Mouse (Mus musculus) hindbrain, embryonic 15.5 days (tissue): Measurements from ENCODE around the gene Tmf1. TPM values are rescaled to one million over a fixed set of nuclear protein-coding genes. Genes with fewer than 3 reads are reported as not detected.

ENCODE experiments used
- ATAC-seq: fragments of 200-750 bp; cut with Nextera tagmentation; 2 replicates; pipeline ENCODE4 v1.8.0; 2017; ENCODE audit warnings: low read depth, moderate number of reproducible peaks, moderate TSS enrichment; ENCODE audit not compliant: low FRiP score
- H3K27ac ChIP-seq: fragments of 300-500 bp; sonication (generic); replicated peaks from 2 replicates; pipeline ENCODE4 v1.5.1; 2015; ENCODE audit warnings: mild to moderate bottlenecking, inconsistent platforms
- H3K27me3 ChIP-seq: fragments of 300-500 bp; sonication (generic); 2 replicates; pipeline ENCODE4 v1.6.1; 2015; ENCODE audit warnings: control low read depth, inconsistent platforms
- H3K36me3 ChIP-seq: fragments of 300-500 bp; sonication (generic); 2 replicates; pipeline ENCODE4 v1.6.1; 2015; ENCODE audit warnings: control low read depth, inconsistent platforms
- H3K4me1 ChIP-seq: fragments of 300-500 bp; sonication (generic); replicated peaks from 2 replicates; pipeline ENCODE4 v1.6.1; 2015; ENCODE audit warnings: control low read depth, inconsistent platforms
- H3K4me2 ChIP-seq: fragments of 300-500 bp; sonication (generic); 2 replicates; pipeline ENCODE4 v1.6.1; 2015; ENCODE audit warnings: moderate library complexity, mild to moderate bottlenecking, inconsistent platforms
- H3K4me3 ChIP-seq: fragments of 300-500 bp; sonication (generic); 2 replicates; pipeline ENCODE4 v1.5.1; 2015; ENCODE audit warnings: mild to moderate bottlenecking, inconsistent platforms
- H3K9ac ChIP-seq: fragments of 300-500 bp; sonication (generic); 2 replicates; pipeline ENCODE4 v1.6.1; 2015; ENCODE audit warnings: inconsistent platforms
- H3K9me3 ChIP-seq: fragments of 300-500 bp; sonication (generic); 2 replicates; pipeline ENCODE4 v1.6.1; 2016; ENCODE audit warnings: control low read depth, inconsistent platforms
- WGBS: fragments of 180-500 bp; shearing (Covaris S2); methylation state at CpG from one replicate; pipeline ENCODE4 v1.1.7; 2015; 5-methylcytosine and 5-hydroxymethylcytosine counted together
- polyA plus RNA-seq: library from polyadenylated mRNA; unstranded; fragments of >200 nt; fragmentation: Nextera tagmentation; extraction: Ambion mirVana; gene quantifications from 2 replicates; pipeline ENCODE4 v1.2.1, GENCODE M21; 2015

Gene Tmf1
- 33.0 and 37.2 TPM in 2 replicates for polyA plus RNA-seq

GRCm38 (mm10) chr6:97178491-97179366 is at the start of gene Tmf1:
Gene Tmf1 (minus strand): TSS chr6:97179122.
- Histone ChIP-seq H3K27me3 (no peaks in the 10 kb centered on the region), H3K4me3 (peak within 1 kb of the TSS; percentile 99), H3K27ac (peak within 1 kb of the TSS; percentile 87), H3K4me1 (peaks cover 23% of the 10 kb centered on the region), H3K9ac (peak within 1 kb of the TSS; percentile 95), H3K4me2 (peak within 1 kb of the TSS; percentile 80), H3K36me3 (peaks cover 4% of the 10 kb centered on the region; the same call in 1 of the 2 replicates), H3K9me3 (no peaks in the 10 kb centered on the region)
- WGBS: under 1% methylated on average over 80 of the region's 80 CpGs
- peak; percentile 98 for ATAC-seq

DNA sequence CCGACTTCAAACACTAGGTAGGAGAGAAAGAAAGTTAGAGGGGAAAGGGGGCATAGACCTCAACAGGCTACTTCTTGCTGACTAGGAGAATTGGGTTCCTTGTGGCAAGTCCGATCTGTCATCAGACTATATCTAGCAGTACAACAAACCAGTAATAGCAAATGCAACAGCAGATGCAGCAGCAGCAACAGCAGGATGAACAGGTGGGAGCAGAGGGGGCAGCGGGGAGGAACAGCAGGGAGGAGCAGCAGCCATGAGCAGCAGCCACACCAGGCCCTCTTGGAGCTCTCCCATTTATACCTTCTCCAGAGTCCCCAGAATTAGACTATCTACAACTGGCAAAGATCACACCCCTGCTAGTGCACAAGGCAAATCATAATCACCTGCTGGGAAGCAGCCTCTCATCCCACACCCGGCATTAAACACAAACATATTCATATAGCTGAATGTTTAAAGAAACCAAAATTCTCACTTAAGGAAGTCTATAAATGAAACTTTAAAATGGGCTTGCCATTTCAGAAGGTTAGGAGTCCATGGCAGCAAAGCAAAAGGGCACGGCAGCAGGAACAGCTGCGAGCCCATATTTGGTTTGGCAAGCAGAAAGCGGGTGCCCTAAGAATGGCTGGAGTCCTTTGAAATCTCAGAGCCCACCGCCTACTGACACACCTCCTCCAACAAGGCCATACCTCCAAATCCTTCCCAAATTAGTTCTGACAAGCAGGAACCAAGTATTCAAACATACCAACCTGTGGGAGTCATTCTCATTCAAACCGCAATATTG is 48.3 kb upstream of the Tmf1 start:
- no peak overlapping the region for H3K4me2 ChIP-seq
- H3K9me3 ChIP-seq: no peaks in the 10 kb centered on the region
- no peak overlapping the region for H3K9ac ChIP-seq
- no peak overlapping the region for H3K27ac ChIP-seq
- H3K36me3 ChIP-seq: peaks cover 29% of the 10 kb centered on the region
- no peak overlapping the region for H3K4me3 ChIP-seq
- no peaks in the 10 kb centered on the region for H3K27me3 ChIP-seq
- H3K4me1 ChIP-seq: 0 out of 2 replicates have a peak, but pooled peaks cover 4% of the 10 kb centered on the region
- 95% methylated on average over 9 of the region's 9 CpGs for WGBS
- no peak for ATAC-seq

- no peak overlapping the region for H3K9ac ChIP-seq
- H3K9me3 ChIP-seq: no peaks in the 10 kb centered on the region
- 14% methylated on average over 1 of the region's 1 CpGs for WGBS
- no peak overlapping the region for H3K4me2 ChIP-seq
- H3K4me1 ChIP-seq: peaks cover 13% of the 10 kb centered on the region
- H3K27me3 ChIP-seq: no peaks in the 10 kb centered on the region
- no peak overlapping the region for H3K4me3 ChIP-seq
- peak overlapping the region; percentile 23; the same call in 1 of the 2 replicates for H3K27ac ChIP-seq
- peak; percentile 30; the same call in 1 of the 2 replicates for ATAC-seq
- H3K36me3 ChIP-seq: peaks cover 19% of the 10 kb centered on the region; the same call in 1 of the 2 replicates
Observed at GRCm38 (mm10) chr6:97226083-97226491, 47.2 kb upstream of the Tmf1 start.

GRCm38 (mm10) chr6:97224505-97224904 is 45.6 kb upstream of the Tmf1 start:
- Histone ChIP-seq H3K27ac (no peak overlapping the region), H3K4me3 (no peak overlapping the region), H3K9me3 (no peaks in the 10 kb centered on the region), H3K27me3 (no peaks in the 10 kb centered on the region), H3K4me1 (peaks cover 15% of the 10 kb centered on the region), H3K36me3 (0 out of 2 replicates have a peak, but pooled peaks cover 11% of the 10 kb centered on the region), H3K9ac (no peak overlapping the region), H3K4me2 (no peak overlapping the region)
- WGBS: 96% methylated on average over 8 of the region's 8 CpGs
- no peak for ATAC-seq

DNA sequence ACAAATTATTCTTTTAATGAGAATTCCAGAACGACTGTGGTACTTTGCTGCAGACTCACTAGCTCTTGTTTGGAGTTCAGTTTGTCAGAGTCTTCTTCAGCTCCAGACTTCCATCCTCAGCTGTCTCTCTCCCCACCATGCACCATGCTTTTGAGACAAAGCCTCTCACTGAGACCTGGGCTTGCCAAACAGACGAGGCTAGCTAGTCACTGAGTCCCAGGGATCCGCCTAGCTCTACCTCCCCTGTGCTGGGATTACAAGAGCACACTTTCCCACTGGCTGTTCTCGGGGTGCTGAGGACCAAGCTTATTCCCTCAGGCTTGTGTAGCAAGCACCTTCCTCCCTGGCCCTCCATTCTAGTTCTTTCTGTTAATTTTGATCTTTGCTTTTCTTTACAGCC is 44.6 kb upstream of the Tmf1 start:
- H3K9me3 ChIP-seq: no peaks in the 10 kb centered on the region
- H3K4me3 ChIP-seq: no peak overlapping the region
- H3K9ac ChIP-seq: no peak overlapping the region
- no peak overlapping the region for H3K27ac ChIP-seq
- H3K4me2 ChIP-seq: no peak overlapping the region
- 77% methylated on average over 4 of the region's 4 CpGs for WGBS
- no peaks in the 10 kb centered on the region for H3K27me3 ChIP-seq
- ATAC-seq: no peak
- H3K36me3 ChIP-seq: 0 out of 2 replicates have a peak, but pooled peaks cover 10% of the 10 kb centered on the region
- peaks cover 15% of the 10 kb centered on the region for H3K4me1 ChIP-seq

DNA sequence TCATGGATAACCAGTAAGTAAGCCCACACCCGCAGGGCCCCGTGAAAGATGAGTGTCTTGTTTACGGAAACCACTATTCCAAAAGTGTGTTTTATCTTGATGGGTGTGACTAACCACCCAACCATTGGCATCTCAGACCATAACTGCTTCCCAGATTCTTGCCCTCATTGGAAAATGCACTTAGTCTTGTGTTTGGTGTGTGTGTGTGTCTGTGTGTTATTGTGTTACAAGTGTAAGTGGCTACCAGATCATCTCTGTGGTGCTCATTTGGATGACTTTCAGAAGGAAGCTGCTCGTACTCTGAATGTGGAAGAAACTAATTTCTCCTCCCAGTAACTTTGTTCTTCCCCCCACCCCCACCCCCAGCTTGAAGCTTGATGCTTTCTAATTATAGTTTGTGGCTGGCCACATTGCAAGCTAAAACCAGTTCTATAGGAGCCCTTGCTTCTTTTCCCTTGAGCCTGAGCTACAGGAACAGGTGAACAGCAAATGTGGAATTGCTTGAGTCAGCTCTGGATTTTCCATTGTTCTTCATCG is 44.1 kb upstream of the Tmf1 start:
- Histone ChIP-seq H3K4me1 (peaks cover 15% of the 10 kb centered on the region), H3K27ac (no peak overlapping the region), H3K4me3 (no peak overlapping the region), H3K36me3 (0 out of 2 replicates have a peak, but pooled peaks cover 10% of the 10 kb centered on the region), H3K27me3 (no peaks in the 10 kb centered on the region), H3K4me2 (no peak overlapping the region), H3K9ac (no peak overlapping the region), H3K9me3 (no peaks in the 10 kb centered on the region)
- WGBS: 81% methylated on average over 5 of the region's 5 CpGs
- ATAC-seq: no peak

- 51% methylated on average over 6 of the region's 6 CpGs for WGBS
- Histone ChIP-seq H3K4me2 (no peak overlapping the region), H3K4me1 (peaks cover 15% of the 10 kb centered on the region), H3K27ac (no peak overlapping the region), H3K9me3 (no peaks in the 10 kb centered on the region), H3K27me3 (no peaks in the 10 kb centered on the region), H3K4me3 (no peak overlapping the region), H3K36me3 (0 out of 2 replicates have a peak, but pooled peaks cover 8% of the 10 kb centered on the region), H3K9ac (no peak overlapping the region)
- ATAC-seq: no peak
Observed at GRCm38 (mm10) chr6:97222321-97222720, 43.4 kb upstream of the Tmf1 start.

- H3K4me2 ChIP-seq: no peak overlapping the region
- H3K27ac ChIP-seq: 0 out of 2 replicates have a peak overlapping the region, but pooled peaks have one; percentile 15
- H3K4me1 ChIP-seq: peaks cover 20% of the 10 kb centered on the region
- ATAC-seq: 0 out of 2 replicates have a peak, but pooled peaks have one; percentile 42
- no peaks in the 10 kb centered on the region for H3K36me3 ChIP-seq
- no peaks in the 10 kb centered on the region for H3K9me3 ChIP-seq
- WGBS: 65% methylated on average over 15 of the region's 15 CpGs
- no peak overlapping the region for H3K9ac ChIP-seq
- H3K27me3 ChIP-seq: no peaks in the 10 kb centered on the region
- H3K4me3 ChIP-seq: no peak overlapping the region
Observed at GRCm38 (mm10) chr6:97221205-97222025, 42.5 kb upstream of the Tmf1 start.

GRCm38 (mm10) chr6:97220672-97221071 is 41.8 kb upstream of the Tmf1 start:
- H3K9ac ChIP-seq: no peak overlapping the region
- H3K4me2 ChIP-seq: no peak overlapping the region
- no peaks in the 10 kb centered on the region for H3K27me3 ChIP-seq
- H3K9me3 ChIP-seq: no peaks in the 10 kb centered on the region
- H3K27ac ChIP-seq: no peak overlapping the region
- H3K36me3 ChIP-seq: no peaks in the 10 kb centered on the region
- WGBS: 53% methylated on average over 3 of the region's 5 CpGs
- ATAC-seq: no peak
- H3K4me1 ChIP-seq: peaks cover 17% of the 10 kb centered on the region
- no peak overlapping the region for H3K4me3 ChIP-seq

DNA sequence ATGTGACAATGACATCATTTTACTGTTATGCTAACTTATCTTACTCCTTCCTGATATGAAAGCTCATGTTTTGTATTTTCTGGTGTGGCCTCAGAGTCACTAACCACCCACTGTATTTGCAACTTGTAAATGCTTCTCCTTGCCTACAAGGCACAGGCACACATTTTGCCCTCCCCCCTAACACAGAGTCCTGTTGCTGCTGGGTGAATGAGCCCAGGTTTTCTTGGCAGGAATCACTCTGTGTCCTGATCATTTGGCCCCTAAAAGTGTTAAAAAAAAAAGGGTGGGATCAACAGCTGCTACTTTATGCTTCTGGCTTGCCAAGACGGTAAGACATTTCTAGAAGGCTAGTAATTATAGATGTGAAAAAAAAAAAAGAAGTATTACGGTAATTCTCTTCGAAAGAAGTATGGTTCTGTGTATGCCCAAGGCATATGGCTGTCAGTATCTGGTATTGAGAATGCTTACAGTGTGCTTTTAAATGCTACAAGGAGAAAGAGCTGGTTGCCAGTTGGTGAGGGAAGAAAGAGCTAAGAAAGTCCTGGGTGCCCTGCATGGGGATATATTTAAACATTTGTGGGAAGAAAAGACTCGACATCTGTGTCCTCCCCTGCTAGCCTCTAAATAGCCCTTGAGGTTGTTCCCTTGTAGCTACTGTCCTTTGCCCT is 37.4 kb upstream of the Tmf1 start:
- Histone ChIP-seq H3K36me3 (peaks cover 4% of the 10 kb centered on the region; the same call in 1 of the 2 replicates), H3K4me2 (no peak overlapping the region), H3K4me1 (peaks cover 34% of the 10 kb centered on the region), H3K27ac (no peak overlapping the region), H3K27me3 (no peaks in the 10 kb centered on the region), H3K9me3 (no peaks in the 10 kb centered on the region), H3K9ac (no peak overlapping the region), H3K4me3 (no peak overlapping the region)
- ATAC-seq: no peak
- WGBS: 74% methylated on average over 4 of the region's 4 CpGs
